Mouse (Mus musculus): Measurements from ENCODE around the gene Sbds. TPM values are rescaled to one million over a fixed set of nuclear protein-coding genes. Genes with fewer than 3 reads are reported as not detected.
"Not testable (repeated sequence)": the region's sequence is repeated elsewhere in the genome, so short reads cannot be mapped to it uniquely, and the experiment has no call there.

The Sbds gene
- polyA plus RNA-seq, 1 experiment from 2014 or later, result 62.4 TPM

- Histone ChIP-seq H3K27ac (no peak overlapping the region), H3K4me1 (no peaks in the 10 kb centered on the region), H3K4me3 (no peak overlapping the region), H3K9me3 (no peaks in the 10 kb centered on the region), H3K27me3 (no peaks in the 10 kb centered on the region), H3K9ac (no peak overlapping the region), H3K4me2 (no peak overlapping the region), H3K36me3 (peaks cover 34% of the 10 kb centered on the region; the same call in 1 of the 2 replicates)
- 76% methylated on average over 7 of the region's 7 CpGs for WGBS
- no peak for ATAC-seq (ENCODE audit: borderline replicate concordance, extremely low read depth, low FRiP score, low TSS enrichment)
Measured at GRCm38 (mm10) chr5:130278011-130278472, 22.7 kb upstream of the Sbds start.

- no peak overlapping the region for H3K27ac ChIP-seq
- peaks cover 44% of the 10 kb centered on the region; the same call in 1 of the 2 replicates for H3K36me3 ChIP-seq
- no peaks in the 10 kb centered on the region for H3K9me3 ChIP-seq
- H3K4me1 ChIP-seq, result no peaks in the 10 kb centered on the region
- H3K4me2 ChIP-seq, result no peak overlapping the region
- no peak overlapping the region for H3K9ac ChIP-seq
- no peak for ATAC-seq (ENCODE audit: borderline replicate concordance, extremely low read depth, low FRiP score, low TSS enrichment)
- H3K27me3 ChIP-seq, result no peaks in the 10 kb centered on the region
- WGBS, result 47% methylated on average over 4 of the region's 4 CpGs
- no peak overlapping the region for H3K4me3 ChIP-seq
Measured at GRCm38 (mm10) chr5:130275509-130275908, 20.2 kb upstream of the Sbds start.

GRCm38 (mm10) chr5:130273046-130273445, 17.7 kb upstream of the Sbds start:
- H3K4me2 ChIP-seq, result no peak overlapping the region
- no peaks in the 10 kb centered on the region for H3K4me1 ChIP-seq
- H3K27me3 ChIP-seq, result no peaks in the 10 kb centered on the region
- 81% methylated on average over 6 of the region's 6 CpGs for WGBS
- ATAC-seq (ENCODE audit: borderline replicate concordance, extremely low read depth, low FRiP score, low TSS enrichment), result no peak
- peaks cover 43% of the 10 kb centered on the region for H3K36me3 ChIP-seq
- H3K9ac ChIP-seq, result no peak overlapping the region
- no peak overlapping the region for H3K27ac ChIP-seq
- no peaks in the 10 kb centered on the region for H3K9me3 ChIP-seq
- no peak overlapping the region for H3K4me3 ChIP-seq

GRCm38 (mm10) chr5:130272344-130272743, 17.0 kb upstream of the Sbds start:
- Histone ChIP-seq H3K36me3 (peaks cover 47% of the 10 kb centered on the region), H3K27me3 (no peaks in the 10 kb centered on the region), H3K4me2 (no peak overlapping the region), H3K9ac (no peak overlapping the region), H3K9me3 (no peaks in the 10 kb centered on the region), H3K4me3 (no peak overlapping the region), H3K27ac (no peak overlapping the region), H3K4me1 (no peaks in the 10 kb centered on the region)
- ATAC-seq (ENCODE audit: borderline replicate concordance, extremely low read depth, low FRiP score, low TSS enrichment), result no peak
- 94% methylated on average over 1 of the region's 1 CpGs for WGBS

GRCm38 (mm10) chr5:130268976-130269375, 13.6 kb upstream of the Sbds start:
- Histone ChIP-seq H3K27me3 (no peaks in the 10 kb centered on the region), H3K9me3 (no peaks in the 10 kb centered on the region), H3K4me3 (no peak overlapping the region), H3K4me2 (no peak overlapping the region), H3K4me1 (no peaks in the 10 kb centered on the region), H3K27ac (no peak overlapping the region), H3K36me3 (peaks cover 63% of the 10 kb centered on the region), H3K9ac (no peak overlapping the region)
- ATAC-seq (ENCODE audit: borderline replicate concordance, extremely low read depth, low FRiP score, low TSS enrichment), result no peak
- WGBS, result 73% methylated on average over 11 of the region's 11 CpGs

GRCm38 (mm10) chr5:130267316-130267715, 12.0 kb upstream of the Sbds start:
- H3K9me3 ChIP-seq, result no peaks in the 10 kb centered on the region
- no peak overlapping the region for H3K4me3 ChIP-seq
- no peak overlapping the region for H3K9ac ChIP-seq
- no peak for ATAC-seq (ENCODE audit: borderline replicate concordance, extremely low read depth, low FRiP score, low TSS enrichment)
- H3K4me1 ChIP-seq, result no peaks in the 10 kb centered on the region
- peaks cover 63% of the 10 kb centered on the region for H3K36me3 ChIP-seq
- no peaks in the 10 kb centered on the region for H3K27me3 ChIP-seq
- H3K4me2 ChIP-seq, result no peak overlapping the region
- WGBS, result 79% methylated on average over 1 of the region's 1 CpGs
- H3K27ac ChIP-seq, result no peak overlapping the region

- no peak overlapping the region for H3K4me3 ChIP-seq
- no peaks in the 10 kb centered on the region for H3K9me3 ChIP-seq
- no peaks in the 10 kb centered on the region for H3K4me1 ChIP-seq
- H3K9ac ChIP-seq, result no peak overlapping the region
- 83% methylated on average over 7 of the region's 7 CpGs for WGBS
- H3K27ac ChIP-seq, result no peak overlapping the region
- peaks cover 56% of the 10 kb centered on the region for H3K36me3 ChIP-seq
- no peaks in the 10 kb centered on the region for H3K27me3 ChIP-seq
- no peak overlapping the region for H3K4me2 ChIP-seq
- no peak for ATAC-seq (ENCODE audit: borderline replicate concordance, extremely low read depth, low FRiP score, low TSS enrichment)
Measured at GRCm38 (mm10) chr5:130266651-130267050, 11.3 kb upstream of the Sbds start.

- ATAC-seq (ENCODE audit: borderline replicate concordance, extremely low read depth, low FRiP score, low TSS enrichment), result no peak
- H3K9me3 ChIP-seq, result no peaks in the 10 kb centered on the region
- no peak overlapping the region for H3K9ac ChIP-seq
- no peak overlapping the region for H3K4me3 ChIP-seq
- H3K27ac ChIP-seq, result no peak overlapping the region
- H3K36me3 ChIP-seq, result peaks cover 41% of the 10 kb centered on the region
- WGBS, result 86% methylated on average over 6 of the region's 6 CpGs
- H3K4me2 ChIP-seq, result no peak overlapping the region
- no peaks in the 10 kb centered on the region for H3K27me3 ChIP-seq
- no peaks in the 10 kb centered on the region for H3K4me1 ChIP-seq
Measured at GRCm38 (mm10) chr5:130264433-130265005, 9.2 kb upstream of the Sbds start.

- Histone ChIP-seq H3K9me3 (no peaks in the 10 kb centered on the region), H3K4me3 (no peak overlapping the region), H3K27ac (no peak overlapping the region), H3K4me1 (no peaks in the 10 kb centered on the region), H3K9ac (no peak overlapping the region), H3K27me3 (no peaks in the 10 kb centered on the region), H3K36me3 (peaks cover 34% of the 10 kb centered on the region), H3K4me2 (no peak overlapping the region)
- WGBS, result 61% methylated on average over 11 of the region's 11 CpGs
- no peak for ATAC-seq (ENCODE audit: borderline replicate concordance, extremely low read depth, low FRiP score, low TSS enrichment)
Measured at GRCm38 (mm10) chr5:130263454-130263853, 8.1 kb upstream of the Sbds start.

GRCm38 (mm10) chr5:130257303-130257702, 2.0 kb upstream of the Sbds start:
- H3K9ac ChIP-seq, result peak overlapping the region; percentile 86
- peaks cover 22% of the 10 kb centered on the region for H3K4me1 ChIP-seq
- H3K27ac ChIP-seq, result peak overlapping the region; percentile 78
- H3K4me2 ChIP-seq, result peak overlapping the region; percentile 93
- WGBS, result 7% methylated on average over 8 of the region's 8 CpGs
- H3K36me3 ChIP-seq, result peaks cover 10% of the 10 kb centered on the region
- no peaks in the 10 kb centered on the region for H3K9me3 ChIP-seq
- peak overlapping the region; percentile 74 for H3K4me3 ChIP-seq
- no peak for ATAC-seq (ENCODE audit: borderline replicate concordance, extremely low read depth, low FRiP score, low TSS enrichment)
- H3K27me3 ChIP-seq, result no peaks in the 10 kb centered on the region

GRCm38 (mm10) chr5:130256678-130257271, 1.4 kb upstream of the Sbds start:
- Histone ChIP-seq H3K4me2 (peak overlapping the region; percentile 93), H3K27me3 (no peaks in the 10 kb centered on the region), H3K9me3 (no peaks in the 10 kb centered on the region), H3K4me1 (peaks cover 22% of the 10 kb centered on the region), H3K9ac (peak overlapping the region; percentile 86), H3K27ac (peak overlapping the region; percentile 78), H3K4me3 (peak overlapping the region; percentile 74), H3K36me3 (peaks cover 16% of the 10 kb centered on the region)
- peak; percentile 94 for ATAC-seq (ENCODE audit: borderline replicate concordance, extremely low read depth, low FRiP score, low TSS enrichment)
- WGBS, result under 1% methylated on average over 25 of the region's 25 CpGs

GRCm38 (mm10) chr5:130255799-130256525, 632 bp upstream of the Sbds start:
- H3K9me3 ChIP-seq; H3K27me3 ChIP-seq; ATAC-seq (ENCODE audit: borderline replicate concordance, extremely low read depth, low FRiP score, low TSS enrichment): not testable (repeated sequence)
- Histone ChIP-seq H3K4me3 (peak overlapping the region; percentile 74), H3K27ac (peak overlapping the region; percentile 76), H3K4me2 (peak overlapping the region; percentile 93), H3K4me1 (peaks cover 22% of the 10 kb centered on the region), H3K36me3 (peaks cover 24% of the 10 kb centered on the region), H3K9ac (peak overlapping the region; percentile 41)
- WGBS, result 21% methylated on average over 20 of the region's 20 CpGs
